Mouse (Mus musculus) A20 (cell line): ENCODE data around the gene Rps9.
"Not testable (repeated sequence)": the region's sequence is repeated elsewhere in the genome, so short reads cannot be mapped to it uniquely, and the experiment has no call there.

Source experiments
- DNase-seq: peaks from one replicate; pipeline ENCODE4 v3.0.0-alpha.2; 2011; ENCODE audit warnings: low read depth, low spot score

Gene Rps9

GRCm38 (mm10) chr7:3694949-3695305 lies 8.9 kb upstream of the Rps9 start:
- DNase-seq, result not testable (repeated sequence)

DNA sequence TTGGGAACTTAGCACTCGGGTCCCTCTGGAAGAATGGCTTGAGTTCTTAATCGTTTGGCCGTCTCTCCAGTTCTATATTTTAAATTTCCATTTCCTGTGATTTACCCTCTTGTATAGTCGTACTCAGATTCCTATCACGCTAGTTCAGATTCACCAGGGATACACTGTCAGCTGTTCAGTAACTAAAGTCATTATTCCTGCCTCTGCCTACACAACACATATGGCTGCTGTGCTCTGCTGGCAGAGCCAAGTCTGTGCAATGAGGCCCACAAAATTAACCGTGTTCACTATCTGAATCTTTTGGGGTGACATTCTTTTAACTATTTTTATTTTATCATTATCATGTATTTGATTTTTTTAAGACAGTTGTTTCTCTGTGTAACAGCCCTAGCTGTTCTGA lies 5.3 kb upstream of the Rps9 start:
- no peak for DNase-seq

DNA sequence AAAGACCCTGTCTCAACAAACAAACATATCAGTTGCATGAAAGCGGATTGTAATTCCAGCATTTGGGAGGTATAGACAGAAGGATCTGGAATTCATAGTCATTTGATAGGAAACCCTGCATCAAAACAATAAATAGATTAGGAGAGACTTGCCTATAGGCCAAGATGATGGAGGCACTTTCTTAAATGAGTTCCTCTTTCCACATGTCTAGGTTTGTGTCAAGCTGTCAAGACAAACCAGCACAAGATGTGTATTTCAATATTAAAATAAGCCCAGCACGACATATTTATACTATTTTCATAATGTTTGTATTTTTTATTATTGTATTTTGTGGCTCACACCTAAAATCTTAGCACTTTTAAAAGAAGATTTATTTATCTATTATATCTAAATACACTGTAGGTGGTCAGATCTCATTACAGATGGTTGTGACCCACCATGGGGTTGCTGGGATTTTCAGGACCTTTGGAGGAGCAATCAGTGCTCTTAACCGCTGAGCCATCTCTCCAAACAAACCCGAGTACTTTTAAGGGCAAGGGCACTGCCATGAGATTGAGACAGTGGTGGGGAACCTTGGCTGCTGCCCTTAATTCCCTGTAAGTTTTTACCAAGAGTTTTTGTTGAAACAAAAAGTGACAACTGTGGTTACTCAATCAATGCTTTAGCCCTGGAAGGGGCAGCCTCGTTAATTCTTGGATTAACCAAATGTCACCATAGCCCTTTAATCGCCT lies 480 bp upstream of the Rps9 start:
- DNase-seq, result peak; percentile 49

GRCm38 (mm10) chr7:3704475-3704874 lies 682 bp downstream of the Rps9 start:
- DNase-seq, result no peak

DNA sequence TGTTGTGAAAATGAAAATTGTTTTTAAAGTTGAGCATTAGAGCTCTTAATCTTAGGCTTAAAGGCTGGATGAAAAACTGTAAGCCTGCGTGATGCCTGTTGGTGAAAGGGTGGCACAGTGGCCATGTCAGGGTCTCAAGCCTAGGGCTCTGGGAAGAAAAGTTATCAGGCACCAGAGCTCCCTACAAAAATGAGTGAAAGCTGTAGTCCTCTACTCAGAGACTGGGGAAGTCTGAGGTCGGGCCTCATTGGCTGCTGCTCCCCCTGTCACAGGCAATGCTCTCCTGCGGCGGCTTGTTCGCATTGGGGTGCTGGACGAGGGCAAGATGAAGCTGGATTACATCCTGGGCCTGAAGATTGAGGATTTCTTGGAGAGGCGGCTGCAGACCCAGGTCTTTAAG lies 1.7 kb downstream of the Rps9 start:
- DNase-seq, result not testable (repeated sequence)

DNA sequence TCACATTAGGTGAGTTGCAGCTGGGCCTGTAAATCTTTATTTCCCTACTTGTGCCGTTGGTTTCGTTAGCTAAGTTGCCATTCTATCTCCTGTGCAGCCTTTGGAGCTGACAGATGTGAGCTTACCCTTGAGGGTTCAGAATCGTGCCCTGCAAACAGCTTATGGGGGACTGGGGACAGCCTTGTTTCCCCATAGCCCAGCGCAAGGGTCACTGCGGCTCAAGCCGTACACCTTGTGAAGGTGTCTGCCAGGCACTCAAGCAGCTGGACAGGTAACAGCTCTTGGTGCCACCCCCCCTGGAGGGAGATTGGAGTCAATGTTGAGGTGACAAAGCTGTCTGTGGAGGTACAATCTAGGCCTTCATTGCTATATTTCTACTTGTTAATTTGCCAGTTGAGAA lies 2.1 kb downstream of the Rps9 start:
- DNase-seq, result no peak

- no peak for DNase-seq
Measured at GRCm38 (mm10) chr7:3706343-3706934, 2.6 kb downstream of the Rps9 start.

DNA sequence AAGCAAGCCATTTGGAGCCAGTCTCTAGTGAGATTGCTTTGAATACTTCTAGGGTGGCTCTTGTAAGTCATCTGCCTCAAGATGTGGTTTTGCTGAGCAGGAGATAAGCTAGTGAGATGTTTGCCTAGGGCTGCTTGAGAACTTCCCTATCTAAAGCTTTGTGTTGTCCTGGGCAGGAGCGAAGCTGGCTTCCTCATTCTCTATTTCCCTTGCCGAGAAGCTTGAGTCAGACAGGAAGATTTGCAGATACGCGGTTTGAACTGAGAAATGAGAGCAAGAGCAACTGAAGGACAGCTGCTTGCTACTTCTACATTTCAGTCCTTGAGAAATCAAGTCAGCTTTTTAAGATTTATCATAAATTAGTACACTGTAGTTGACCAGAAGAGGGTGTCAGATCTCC lies 3.2 kb downstream of the Rps9 start:
- peak; percentile 53 for DNase-seq

GRCm38 (mm10) chr7:3707568-3708413 lies 4.0 kb downstream of the Rps9 start:
- DNase-seq, result peak; percentile 40

- peak; percentile 36 for DNase-seq
Measured at GRCm38 (mm10) chr7:3708447-3708980, 4.7 kb downstream of the Rps9 start.

DNA sequence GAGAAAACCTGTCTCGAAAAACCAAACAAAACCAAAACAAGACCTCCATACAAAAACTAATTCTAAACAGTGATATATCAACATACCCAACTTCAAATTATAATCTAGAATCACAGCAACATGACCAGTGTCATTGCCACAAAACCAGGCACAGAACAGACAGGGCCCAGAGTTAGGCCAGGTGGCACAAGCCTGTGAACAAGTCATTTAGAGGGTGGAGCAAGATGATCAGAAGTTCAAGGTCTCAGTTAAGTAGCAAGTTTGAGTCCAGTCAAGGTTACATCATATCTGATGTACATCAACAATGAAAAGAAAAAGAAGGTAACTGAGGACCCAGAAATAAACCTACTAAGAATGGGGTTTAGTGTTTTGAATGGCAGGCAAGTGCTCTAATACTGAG lies 5.2 kb downstream of the Rps9 start:
- peak; percentile 52 for DNase-seq

DNA sequence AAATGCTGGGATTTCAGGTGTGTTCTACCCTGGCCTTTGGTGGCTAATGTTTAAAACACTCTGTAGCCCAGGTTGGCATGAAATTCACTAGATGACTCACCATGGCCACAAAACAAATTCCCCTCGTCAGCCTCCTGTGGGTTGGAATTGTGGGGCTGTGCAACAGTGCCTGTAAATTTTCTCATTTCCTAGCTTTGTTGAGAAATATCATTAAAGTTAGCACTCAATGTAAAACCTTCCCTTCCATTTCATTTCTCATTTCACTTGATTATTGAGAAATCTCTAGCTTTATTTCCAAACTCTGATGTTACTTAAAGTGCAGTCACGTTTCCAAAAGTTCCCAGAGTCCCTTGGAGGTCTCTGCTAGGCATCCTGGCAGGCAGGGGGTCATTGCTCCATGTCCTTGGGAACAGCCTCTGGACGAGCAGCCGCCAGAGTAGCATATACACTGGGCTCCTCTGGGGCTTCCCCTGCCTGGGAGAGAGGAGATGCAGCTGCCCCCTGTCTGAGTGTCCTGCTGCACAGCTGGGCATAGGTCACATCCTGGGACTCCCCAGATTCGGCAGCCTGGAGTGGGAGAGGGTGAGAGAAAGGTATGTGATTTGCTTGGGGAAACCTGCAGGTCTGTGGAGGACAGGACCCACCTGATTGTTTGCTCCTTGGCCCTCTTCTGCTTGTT lies 8.6 kb downstream of the Rps9 start:
- no peak for DNase-seq

DNA sequence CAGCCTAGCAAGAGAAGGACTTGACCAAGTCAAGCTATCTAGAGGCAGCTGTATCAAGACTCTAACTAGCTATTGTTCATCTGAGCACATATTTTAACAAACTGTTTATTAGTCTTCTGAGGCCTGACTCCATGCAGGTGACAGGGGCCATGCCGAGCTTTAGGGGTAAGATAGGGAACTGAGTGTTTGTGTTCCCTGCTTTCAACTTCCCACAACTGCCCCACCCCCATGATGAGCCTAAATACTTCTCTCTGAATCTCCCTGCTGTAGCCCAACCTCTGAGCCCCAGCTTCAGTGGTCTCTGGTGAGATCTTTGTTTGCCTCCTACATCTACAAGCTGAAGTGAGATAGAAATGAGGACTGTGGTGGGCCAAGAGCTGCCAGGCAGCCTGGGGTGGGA lies 11.5 kb downstream of the Rps9 start:
- peak; percentile 33 for DNase-seq

- not testable (repeated sequence) for DNase-seq
Measured at GRCm38 (mm10) chr7:3720268-3720667, 16.5 kb downstream of the Rps9 start, which contains the start of gene Pirb. Gene Pirb, minus strand, starts transcription at chr7:3720391.

- DNase-seq, result not testable (repeated sequence)
Measured at GRCm38 (mm10) chr7:3725459-3725858, 21.7 kb downstream of the Rps9 start.

DNA sequence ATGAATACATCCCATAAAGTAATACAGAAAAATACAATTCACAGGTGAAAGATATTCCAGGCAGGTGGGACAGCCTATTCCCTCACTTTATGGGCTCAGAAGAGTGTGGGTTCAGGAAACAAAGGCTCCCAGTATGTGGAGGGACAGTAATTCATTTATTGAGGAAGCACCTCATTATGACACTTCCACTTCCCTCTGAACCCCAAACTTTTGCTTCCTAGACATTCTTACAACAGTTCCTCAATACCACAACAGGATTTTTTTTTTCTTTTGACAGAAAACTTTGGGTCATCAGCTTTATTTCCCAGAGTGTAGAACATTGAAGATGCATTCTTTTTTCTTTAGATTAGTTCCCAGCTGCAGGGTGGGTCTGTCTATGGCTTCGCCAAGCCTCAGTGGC lies 28.9 kb downstream of the Rps9 start:
- not testable (repeated sequence) for DNase-seq
